Mouse (Mus musculus) gonadal fat pad, adult 2 months (tissue): ENCODE results near the gene Gm13090. TPM values are rescaled to one million over a fixed set of nuclear protein-coding genes. Genes with fewer than 3 reads are reported as not detected.

Experiments
- DNase-seq: peaks from one replicate; pipeline ENCODE4 v3.0.0-alpha.2; 2012; ENCODE audit warnings: low read depth
- polyA plus RNA-seq: library from polyadenylated mRNA; depleted of rRNA; stranded (reverse); fragments of >200 nt; gene quantifications from 2 replicates; pipeline ENCODE4 v1.2.3, GENCODE M21; 2012; rRNA removed

The Gm13090 gene
- polyA plus RNA-seq, 1 experiment = not detected

DNA sequence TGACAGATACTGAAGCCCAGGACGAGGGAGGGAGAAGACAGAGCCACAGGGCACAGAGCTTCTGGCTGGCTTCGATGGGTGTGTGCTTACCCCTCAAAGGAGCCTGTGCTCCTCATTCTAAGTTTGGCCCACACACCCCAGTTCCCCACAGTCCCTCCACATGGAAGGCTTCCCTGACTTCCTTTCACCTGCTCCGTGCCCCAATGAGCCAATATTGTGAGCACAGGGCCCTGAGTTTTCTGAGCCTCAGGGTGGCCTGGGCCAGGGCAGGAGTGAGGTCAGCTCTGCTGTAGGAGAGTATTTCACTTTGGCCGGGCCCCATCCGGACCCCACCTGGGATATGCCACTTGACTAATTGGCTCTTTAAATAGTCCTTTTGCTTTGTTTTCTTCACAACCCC is 48.3 kb downstream of the Gm13090 start:
- DNase-seq = no peak

DNA sequence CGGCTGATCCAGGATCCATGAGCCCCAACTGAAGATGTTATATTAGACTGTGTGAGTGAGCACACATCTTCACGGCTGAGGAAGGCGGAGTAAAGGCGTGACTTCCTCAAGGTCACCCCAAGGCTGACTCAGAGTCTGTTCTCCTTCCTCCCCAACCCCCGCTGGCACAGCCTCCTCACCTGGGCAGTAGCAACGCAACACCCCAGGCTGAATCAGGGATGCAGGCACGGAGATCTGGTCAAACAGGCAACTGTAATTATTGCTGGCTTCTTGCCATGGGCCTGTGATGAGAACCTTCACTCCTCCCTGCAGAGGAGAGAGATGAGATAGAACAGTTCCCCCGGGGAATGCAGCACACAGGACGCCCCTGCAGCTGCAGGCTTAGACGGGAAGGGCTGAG is 48.8 kb downstream of the Gm13090 start:
- no peak for DNase-seq

DNA sequence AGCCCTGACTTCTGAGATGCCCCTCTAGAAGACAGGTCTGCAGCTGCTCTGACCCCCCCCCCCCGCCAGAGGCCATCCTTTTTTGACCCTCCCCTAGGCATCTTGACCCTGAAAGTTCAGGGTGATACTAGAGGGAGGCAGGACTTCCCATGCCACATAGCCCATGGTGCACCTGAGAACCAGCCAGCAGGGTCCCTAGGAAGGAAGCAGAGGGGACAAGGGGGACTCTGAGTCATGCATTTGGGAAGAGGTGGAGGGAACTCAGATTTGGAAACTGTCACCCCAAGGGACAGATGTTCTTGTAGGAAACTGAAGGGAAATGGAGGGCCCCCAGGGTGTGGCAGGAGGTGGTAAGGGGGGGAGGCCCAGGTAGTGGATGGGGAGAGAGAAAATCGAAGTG is 49.2 kb downstream of the Gm13090 start:
- DNase-seq = no peak

DNA sequence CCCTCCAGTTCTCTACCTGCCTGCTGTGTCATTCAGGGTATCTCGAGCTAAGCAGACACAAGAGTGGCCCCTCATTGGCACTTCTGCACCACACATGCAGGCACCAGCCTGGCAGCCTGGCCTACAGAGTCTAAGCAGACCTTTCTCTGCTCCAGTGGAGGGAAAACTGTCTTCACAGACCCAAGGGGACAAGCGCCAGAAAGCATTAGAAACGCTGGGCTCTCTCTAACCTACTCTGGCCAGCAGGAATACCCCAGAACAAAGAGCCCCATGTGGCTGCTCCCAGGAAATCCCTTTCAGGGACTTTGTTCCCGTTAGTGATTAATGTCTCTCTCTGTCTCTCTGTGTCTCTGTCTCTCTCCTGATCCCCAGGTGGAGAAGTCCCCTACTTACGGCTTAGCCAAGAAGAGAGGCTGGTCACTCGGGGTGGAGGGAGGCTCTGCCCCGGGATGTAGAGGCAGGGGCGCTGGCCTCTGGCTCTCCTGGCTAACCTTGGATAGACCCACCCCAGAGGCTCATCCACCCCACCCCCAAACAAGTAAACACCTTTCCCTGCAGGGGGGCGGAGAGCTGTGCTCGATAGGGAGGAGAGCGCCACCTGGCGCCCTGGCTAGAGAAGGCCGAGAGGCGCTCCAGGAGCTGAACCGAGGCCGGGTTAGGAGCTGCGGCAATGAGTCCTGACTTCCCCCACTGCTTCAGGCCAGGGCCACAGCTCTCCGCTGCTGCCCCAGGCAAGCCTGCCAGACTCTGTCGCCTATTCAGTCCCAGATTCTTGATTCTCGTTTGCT is 49.9 kb downstream of the Gm13090 start:
- DNase-seq = no peak

DNA sequence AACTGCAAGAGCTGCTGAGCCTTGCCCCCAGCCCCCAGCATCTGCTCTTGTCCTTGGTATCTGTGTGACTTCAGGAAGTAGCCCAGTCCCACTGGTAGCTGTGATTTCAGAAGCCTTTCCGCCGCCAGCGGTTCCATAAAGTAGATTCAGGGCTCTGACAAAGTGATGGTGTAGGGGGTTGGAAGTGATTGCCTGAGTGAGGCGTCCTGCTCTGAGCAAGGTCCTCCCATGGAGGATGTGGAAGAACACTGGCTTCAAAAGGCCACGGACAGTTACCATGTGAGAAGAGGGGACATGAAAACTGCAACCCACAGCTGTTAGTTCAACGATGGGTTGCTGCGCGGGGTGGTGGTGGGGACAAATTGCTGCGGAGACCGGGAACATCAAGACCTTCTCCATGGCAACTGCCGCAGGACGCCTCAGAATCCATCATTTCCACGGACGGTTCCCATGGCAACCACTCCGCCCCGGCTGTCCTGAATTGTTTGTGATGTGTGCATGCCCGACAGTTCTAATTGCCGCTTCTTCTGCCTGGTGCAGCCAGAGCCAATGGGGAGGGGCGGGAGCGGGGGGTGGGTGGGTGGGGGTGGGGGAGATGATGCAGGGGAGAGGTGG is 51.1 kb downstream of the Gm13090 start:
- no peak for DNase-seq

Other genes with a start within 250 kb of the Gm13090 start
- gene Errfi1, start 235.7 kb upstream of the Gm13090 start, polyA plus RNA-seq = 47.6 and 57.5 TPM in 2 replicates
- 170 and 190 TPM in 2 replicates for gene Park7, start 175.1 kb upstream of the Gm13090 start, polyA plus RNA-seq
- gene Tnfrsf9, start 175.0 kb upstream of the Gm13090 start, polyA plus RNA-seq = 0.27 and 0.57 TPM in 2 replicates
- gene Uts2, start 92.5 kb upstream of the Gm13090 start, polyA plus RNA-seq = not detected in 2 replicates
- 19.5 and 25.5 TPM in 2 replicates for gene Per3, start 44.9 kb upstream of the Gm13090 start, polyA plus RNA-seq
- 48.3 and 62.1 TPM in 2 replicates for gene Vamp3, start 31.6 kb upstream of the Gm13090 start, polyA plus RNA-seq